Mouse (Mus musculus) brown adipose tissue, adult 24 weeks (tissue): Measurements from ENCODE around the gene Ppfibp1. TPM values are rescaled to one million over a fixed set of nuclear protein-coding genes. Genes with fewer than 3 reads are reported as not detected.

Experiments
- H3K27ac ChIP-seq: fragments of 200-500 bp; replicated peaks from 2 replicates; pipeline ENCODE4 v1.5.1; 2012; ENCODE audit warnings: low read depth, mild to moderate bottlenecking, low read length
- H3K4me1 ChIP-seq: fragments of 200-500 bp; 2 replicates; pipeline ENCODE4 v1.6.1; 2012; ENCODE audit warnings: low read length, mixed read lengths; ENCODE audit not compliant: control insufficient read depth, insufficient read depth, insufficient read length
- H3K4me3 ChIP-seq: fragments of 200-500 bp; 2 replicates; pipeline ENCODE4 v1.5.1; 2012; ENCODE audit warnings: low read depth, mild to moderate bottlenecking, low read length, moderate library complexity; ENCODE audit not compliant: insufficient read depth
- polyA plus RNA-seq: library from polyadenylated mRNA; stranded (reverse); fragments of >200 nt; gene quantifications from 2 replicates; pipeline ENCODE4 v1.2.4, GENCODE M21; 2012; ENCODE audit not compliant: missing spikeins, insufficient read depth, insufficient read length

Ppfibp1 gene
- polyA plus RNA-seq, 1 experiment = 25.4 TPM

DNA sequence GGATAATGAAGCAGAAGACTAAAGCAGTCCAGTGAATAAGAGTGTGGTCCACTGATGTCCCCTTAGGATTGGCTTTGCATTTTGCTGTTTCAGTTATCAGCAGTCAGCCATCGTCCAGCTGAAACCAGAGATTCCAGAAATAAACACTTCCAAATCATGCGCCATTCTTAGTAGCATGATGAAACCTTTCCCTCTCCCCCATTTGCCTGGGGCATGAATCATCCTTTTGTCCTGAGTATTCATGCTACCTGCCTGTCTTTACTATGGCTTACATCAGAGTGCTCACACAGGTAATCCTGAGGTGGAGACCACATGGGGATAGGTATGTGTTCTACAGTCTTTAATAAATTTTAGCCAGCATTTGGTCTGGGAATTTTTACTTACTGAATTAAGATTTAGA is 11.4 kb downstream of the Ppfibp1 start:
- H3K27ac ChIP-seq = no peak overlapping the region
- H3K4me1 ChIP-seq = peaks cover 36% of the 10 kb centered on the region
- no peak overlapping the region for H3K4me3 ChIP-seq

- peaks cover 50% of the 10 kb centered on the region for H3K4me1 ChIP-seq
- no peak overlapping the region for H3K4me3 ChIP-seq
- H3K27ac ChIP-seq = peak overlapping the region; percentile 60
Observed at GRCm38 (mm10) chr6:146901929-146902328, 13.6 kb downstream of the Ppfibp1 start.

GRCm38 (mm10) chr6:146903632-146904031 is 15.3 kb downstream of the Ppfibp1 start:
- H3K27ac ChIP-seq = peak overlapping the region; percentile 54; the same call in 1 of the 2 replicates
- no peak overlapping the region for H3K4me3 ChIP-seq
- peaks cover 52% of the 10 kb centered on the region for H3K4me1 ChIP-seq

GRCm38 (mm10) chr6:146904707-146905106 is 16.4 kb downstream of the Ppfibp1 start:
- H3K27ac ChIP-seq = no peak overlapping the region
- peaks cover 47% of the 10 kb centered on the region for H3K4me1 ChIP-seq
- no peak overlapping the region for H3K4me3 ChIP-seq

DNA sequence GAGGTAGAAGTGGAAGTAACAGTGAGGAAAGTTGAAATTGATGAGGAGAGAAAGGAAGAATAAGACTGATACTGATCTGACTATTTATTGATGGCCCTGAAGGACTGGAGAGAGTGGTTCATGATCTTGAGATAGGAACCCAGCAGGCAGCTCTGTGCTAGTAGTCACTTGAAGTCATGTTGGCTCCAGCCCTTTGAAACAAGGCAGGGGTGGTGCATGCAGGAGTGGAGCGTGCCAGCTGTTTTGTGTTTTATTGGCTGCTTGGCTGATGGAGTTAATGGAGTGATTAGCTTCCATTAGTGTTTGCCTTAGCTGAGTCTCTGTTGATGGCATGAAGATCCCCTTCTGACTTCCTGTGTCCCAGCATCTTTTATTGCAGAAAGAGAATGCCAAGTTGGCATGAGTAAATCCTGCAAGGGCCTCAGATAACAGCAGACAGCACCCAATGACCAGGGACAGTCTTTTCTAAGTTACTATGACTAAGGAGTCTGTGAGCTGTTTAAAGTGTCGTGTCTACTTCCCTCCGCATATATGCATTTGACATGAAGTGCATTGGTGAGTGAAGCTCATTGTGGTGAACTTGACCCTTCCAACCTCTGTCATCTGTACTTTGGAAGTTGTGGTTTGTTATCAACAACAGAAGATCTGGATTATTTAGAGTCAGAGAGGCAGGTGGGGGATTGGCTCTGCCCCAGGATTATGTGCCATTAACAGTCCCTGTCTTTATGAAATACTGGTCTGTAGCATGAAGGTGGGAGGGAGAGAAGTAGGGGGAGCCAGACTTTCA is 17.9 kb downstream of the Ppfibp1 start:
- Histone ChIP-seq H3K4me1 (peaks cover 46% of the 10 kb centered on the region), H3K27ac (0 out of 2 replicates have a peak overlapping the region, but pooled peaks have one; percentile 21), H3K4me3 (no peak overlapping the region)

- Histone ChIP-seq H3K27ac (no peak overlapping the region), H3K4me3 (no peak overlapping the region), H3K4me1 (peaks cover 53% of the 10 kb centered on the region)
Observed at GRCm38 (mm10) chr6:146907061-146907794, 18.9 kb downstream of the Ppfibp1 start.

GRCm38 (mm10) chr6:146907795-146908190 is 19.5 kb downstream of the Ppfibp1 start:
- Histone ChIP-seq H3K4me3 (no peak overlapping the region), H3K27ac (no peak overlapping the region), H3K4me1 (peaks cover 55% of the 10 kb centered on the region)

DNA sequence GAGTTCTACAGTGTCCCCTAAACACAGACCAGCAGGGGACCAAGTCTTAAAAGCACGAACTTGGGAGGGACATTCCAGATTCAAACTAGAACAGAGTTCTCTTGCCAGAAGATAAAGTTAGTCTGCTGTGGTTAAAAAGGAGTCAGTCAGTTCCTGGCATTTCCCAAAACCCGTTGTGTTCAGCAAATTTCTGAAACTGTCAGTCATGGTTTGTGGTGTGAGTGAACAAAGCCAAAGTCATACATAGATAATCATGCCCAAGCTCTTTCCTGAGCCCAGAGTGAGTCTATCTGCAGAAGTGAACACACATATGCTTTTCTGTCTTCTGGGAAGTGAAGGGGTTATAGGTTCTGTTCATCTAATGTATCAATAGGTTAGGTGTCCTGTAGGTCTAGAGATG is 20.5 kb downstream of the Ppfibp1 start:
- Histone ChIP-seq H3K4me1 (peaks cover 57% of the 10 kb centered on the region), H3K4me3 (no peak overlapping the region), H3K27ac (no peak overlapping the region)

- Histone ChIP-seq H3K27ac (no peak overlapping the region), H3K4me1 (peaks cover 60% of the 10 kb centered on the region), H3K4me3 (no peak overlapping the region)
Observed at GRCm38 (mm10) chr6:146909725-146910489, 21.6 kb downstream of the Ppfibp1 start.

GRCm38 (mm10) chr6:146910801-146911200 is 22.5 kb downstream of the Ppfibp1 start:
- H3K4me1 ChIP-seq = peaks cover 59% of the 10 kb centered on the region
- H3K4me3 ChIP-seq = no peak overlapping the region
- no peak overlapping the region for H3K27ac ChIP-seq

DNA sequence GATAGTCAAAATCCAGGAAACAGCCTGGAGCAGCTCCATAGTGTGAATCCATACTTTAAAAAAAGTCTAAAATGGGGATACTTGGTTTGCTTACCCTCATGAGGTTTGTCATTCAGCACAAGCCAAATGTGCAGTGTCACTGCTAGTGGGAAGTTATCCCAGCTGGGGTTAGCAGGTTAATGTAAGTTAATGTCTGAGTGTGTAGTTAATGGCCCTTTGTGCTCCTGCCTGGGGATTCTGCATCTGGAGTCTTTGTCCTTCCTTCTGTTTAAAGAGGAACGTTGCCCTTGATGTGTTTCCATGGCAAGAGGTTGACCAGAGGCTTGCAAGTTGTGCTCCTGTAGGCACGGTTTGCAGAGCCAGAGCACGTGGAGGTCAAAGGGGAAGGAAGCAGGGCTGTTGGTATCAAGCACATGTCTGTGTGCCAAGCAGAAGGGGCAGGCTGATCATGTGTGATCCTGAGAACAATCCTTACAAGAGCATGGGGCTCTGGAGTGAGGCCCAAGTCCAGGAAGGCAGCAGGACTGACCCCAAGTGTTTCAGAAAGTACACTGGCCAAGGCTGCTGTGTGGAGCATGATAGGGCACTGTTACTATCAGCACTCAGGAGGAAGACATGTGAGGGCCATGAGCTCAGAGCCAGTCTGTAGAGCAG is 24.7 kb downstream of the Ppfibp1 start:
- peak overlapping the region; percentile 73 for H3K27ac ChIP-seq
- no peak overlapping the region for H3K4me3 ChIP-seq
- H3K4me1 ChIP-seq = peaks cover 45% of the 10 kb centered on the region

GRCm38 (mm10) chr6:146913489-146914198 is 25.4 kb downstream of the Ppfibp1 start:
- Histone ChIP-seq H3K4me1 (peaks cover 47% of the 10 kb centered on the region), H3K4me3 (no peak overlapping the region), H3K27ac (peak overlapping the region; percentile 73)

DNA sequence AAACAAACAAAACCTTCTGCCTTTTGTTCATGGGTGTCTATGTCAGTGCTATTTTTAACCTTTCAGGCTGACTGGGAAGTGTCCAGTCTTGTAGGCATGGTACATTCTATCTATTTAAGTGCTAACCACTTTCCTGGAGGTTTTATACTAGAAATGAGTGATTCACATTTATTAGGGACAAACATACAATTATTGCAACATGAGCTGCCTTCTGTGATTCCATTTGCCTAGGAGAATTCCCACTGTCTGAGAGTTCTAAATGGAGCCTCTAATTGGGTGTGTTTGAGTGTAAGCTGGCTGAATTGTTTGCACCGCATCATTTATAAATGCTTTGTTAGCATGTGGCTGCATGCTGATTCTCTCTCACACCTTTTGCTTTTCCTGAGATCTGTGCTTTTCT is 27.5 kb downstream of the Ppfibp1 start:
- Histone ChIP-seq H3K27ac (no peak overlapping the region), H3K4me3 (no peak overlapping the region), H3K4me1 (peaks cover 37% of the 10 kb centered on the region)

GRCm38 (mm10) chr6:146917396-146917795 is 29.1 kb downstream of the Ppfibp1 start:
- H3K4me1 ChIP-seq = peaks cover 24% of the 10 kb centered on the region
- no peak overlapping the region for H3K27ac ChIP-seq
- H3K4me3 ChIP-seq = no peak overlapping the region
